Mouse (Mus musculus) lung, embryonic 14.5 days (tissue): ENCODE data around the gene Scpep1. TPM values are rescaled to one million over a fixed set of nuclear protein-coding genes. Genes with fewer than 3 reads are reported as not detected.

Source experiments
- ATAC-seq: fragments of 200-750 bp; cut with Nextera tagmentation; 2 replicates; pipeline ENCODE4 v1.8.0; 2017; ENCODE audit warnings: mild to moderate bottlenecking, moderate TSS enrichment, moderate library complexity; ENCODE audit not compliant: insufficient read depth
- DNase-seq: peaks from one replicate; pipeline ENCODE4 v3.0.0-alpha.2; 2015
- H3K27ac ChIP-seq: fragments of 300-500 bp; sonication (generic); 2 replicates; pipeline ENCODE4 v1.5.1; 2014; ENCODE audit warnings: low read depth, mild to moderate bottlenecking, moderate library complexity
- H3K27me3 ChIP-seq: fragments of 300-500 bp; sonication (generic); 2 replicates; pipeline ENCODE4 v1.6.1; 2014; ENCODE audit warnings: low read length, control low read depth; ENCODE audit not compliant: insufficient read depth
- H3K36me3 ChIP-seq: fragments of 300-500 bp; sonication (generic); 2 replicates; pipeline ENCODE4 v1.6.1; 2014; ENCODE audit warnings: control low read depth; ENCODE audit not compliant: insufficient read depth
- H3K4me1 ChIP-seq: fragments of 300-500 bp; sonication (generic); 2 replicates; pipeline ENCODE4 v1.6.1; 2014; ENCODE audit warnings: antibody characterized with exemption, control low read depth; ENCODE audit not compliant: insufficient read depth
- H3K4me2 ChIP-seq: fragments of 300-500 bp; sonication (generic); 2 replicates; pipeline ENCODE4 v1.6.1; 2014; ENCODE audit warnings: mild to moderate bottlenecking
- H3K4me3 ChIP-seq: fragments of 300-500 bp; sonication (generic); 2 replicates; pipeline ENCODE4 v1.5.1; 2014; ENCODE audit warnings: low read depth, low read length
- H3K9ac ChIP-seq: fragments of 300-500 bp; sonication (generic); 2 replicates; pipeline ENCODE4 v1.6.1; 2014
- H3K9me3 ChIP-seq: fragments of 300-500 bp; sonication (generic); 2 replicates; pipeline ENCODE4 v1.6.1; 2016; ENCODE audit warnings: low read depth, low read length, control low read depth
- CTCF ChIP-seq: IDR thresholded peaks from 2 replicates; pipeline ENCODE4 v1.5.1; 2016; ENCODE audit warnings: antibody characterized with exemption, low read depth
- WGBS: fragments of 180-500 bp; shearing (Covaris S2); extraction: QIAGEN DNeasy Blood & Tissue Kit; methylation state at CpG from one replicate; pipeline ENCODE4 v1.1.7; 2014; 5-methylcytosine and 5-hydroxymethylcytosine counted together
- polyA plus RNA-seq: library from polyadenylated mRNA; unstranded; fragments of >200 nt; fragmentation: Nextera tagmentation; extraction: Ambion mirVana; gene quantifications from 2 replicates; pipeline ENCODE4 v1.2.1, GENCODE M21; 2014

Scpep1 gene
- polyA plus RNA-seq, 1 experiment from 2014 or later, result 83.6 TPM

DNA sequence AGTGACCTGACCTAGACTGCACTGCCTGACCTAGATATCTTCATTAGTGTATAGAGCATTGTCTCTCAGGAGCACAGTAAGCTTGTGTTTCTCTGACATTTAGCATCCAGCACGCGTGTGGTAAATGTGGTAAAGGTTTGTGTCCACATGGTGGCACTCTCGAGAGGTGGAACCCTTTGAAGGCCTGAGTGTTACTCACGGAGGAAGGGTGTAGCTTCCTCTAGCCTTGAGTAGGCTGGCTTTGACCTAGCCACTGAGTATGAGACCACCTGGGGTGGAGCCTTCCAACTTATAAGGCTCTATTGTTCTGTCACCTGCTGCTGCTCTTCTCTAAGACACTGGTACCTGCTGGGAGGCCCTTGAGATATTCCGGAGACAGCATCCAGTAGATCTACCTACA is 38.4 kb upstream of the Scpep1 start:
- Histone ChIP-seq H3K9me3 (no peaks in the 10 kb centered on the region), H3K27ac (no peak overlapping the region), H3K4me1 (no peaks in the 10 kb centered on the region), H3K4me3 (no peak overlapping the region), H3K9ac (no peak overlapping the region), H3K4me2 (no peak overlapping the region), H3K27me3 (no peaks in the 10 kb centered on the region), H3K36me3 (peaks cover 14% of the 10 kb centered on the region)
- ATAC-seq (peak; percentile 53; the same call in 1 of the 2 replicates), DNase-seq (peak; percentile 79)
- 17% methylated on average over 5 of the region's 5 CpGs for WGBS
- peak; percentile 69 for TF ChIP-seq CTCF

DNA sequence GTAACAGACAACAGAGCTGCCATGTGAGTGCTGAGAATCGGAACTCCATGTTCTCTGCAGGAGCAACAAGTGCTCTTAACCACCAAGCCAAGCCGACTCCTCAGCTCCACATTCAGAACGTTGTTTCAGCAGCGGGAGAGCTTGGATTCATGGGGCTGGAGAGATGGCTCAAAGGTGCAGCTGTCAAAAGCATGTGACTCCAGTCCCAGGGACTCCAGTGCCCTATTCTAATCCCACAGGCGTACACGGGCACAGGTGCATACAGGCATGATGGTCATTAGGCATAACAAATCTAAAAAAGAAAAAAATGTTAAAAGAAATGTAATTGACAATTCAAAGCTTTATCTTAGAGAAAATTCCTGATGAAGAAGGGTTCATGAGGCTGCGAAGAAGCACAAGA is 37.9 kb upstream of the Scpep1 start:
- H3K9ac ChIP-seq, result no peak overlapping the region
- no peak overlapping the region for H3K4me2 ChIP-seq
- H3K27ac ChIP-seq, result no peak overlapping the region
- TF ChIP-seq CTCF, result no peak
- WGBS, result 48% methylated on average over 7 of the region's 7 CpGs
- no peaks in the 10 kb centered on the region for H3K27me3 ChIP-seq
- ATAC-seq (no peak), DNase-seq (no peak)
- H3K4me3 ChIP-seq, result no peak overlapping the region
- H3K4me1 ChIP-seq, result no peaks in the 10 kb centered on the region
- peaks cover 19% of the 10 kb centered on the region for H3K36me3 ChIP-seq
- no peaks in the 10 kb centered on the region for H3K9me3 ChIP-seq

DNA sequence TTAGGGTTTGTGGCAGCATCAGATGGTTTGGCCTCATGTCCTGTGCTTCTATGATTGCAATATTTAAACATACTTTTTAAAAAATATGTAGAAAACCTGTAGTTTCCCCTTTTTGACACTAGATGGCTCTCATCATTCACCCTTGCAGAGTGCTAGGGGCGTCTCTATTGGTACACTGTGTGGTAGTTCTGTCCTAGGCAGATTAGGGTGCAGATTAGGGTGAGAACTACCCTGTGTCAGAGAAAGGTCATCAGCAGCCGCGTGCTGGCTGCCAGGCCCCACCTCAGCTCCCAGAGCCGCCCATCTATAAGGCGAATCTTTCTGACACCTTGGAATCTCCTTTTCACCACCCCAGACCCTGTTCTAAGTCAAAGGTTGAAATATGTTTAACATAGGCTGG is 34.3 kb upstream of the Scpep1 start:
- ATAC-seq (peak; percentile 79), DNase-seq (peak; percentile 79)
- Histone ChIP-seq H3K36me3 (peaks cover 47% of the 10 kb centered on the region), H3K4me2 (no peak overlapping the region), H3K4me1 (no peaks in the 10 kb centered on the region), H3K9ac (no peak overlapping the region), H3K27ac (no peak overlapping the region), H3K4me3 (no peak overlapping the region), H3K27me3 (no peaks in the 10 kb centered on the region), H3K9me3 (no peaks in the 10 kb centered on the region)
- WGBS, result 55% methylated on average over 5 of the region's 5 CpGs
- TF ChIP-seq CTCF, result peak; percentile 61

DNA sequence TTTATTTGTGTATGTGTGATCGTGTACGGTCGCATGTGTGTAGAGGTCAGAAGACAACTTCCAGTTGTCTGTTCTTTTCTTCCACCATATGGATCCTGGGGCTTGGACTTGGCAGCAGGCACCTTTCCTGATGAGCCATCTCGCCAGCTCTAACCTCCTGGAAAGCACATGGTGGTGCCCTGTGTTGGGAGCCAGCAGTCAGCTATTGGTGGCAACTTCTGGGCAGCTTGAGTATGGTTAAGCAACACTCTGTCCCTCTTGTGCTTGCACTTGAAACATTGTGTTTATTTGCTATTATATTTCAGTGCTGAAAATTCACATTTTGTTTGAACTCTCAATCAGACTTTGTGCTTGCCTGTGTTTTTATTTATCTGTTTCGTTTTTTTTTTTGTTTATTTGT is 33.7 kb upstream of the Scpep1 start:
- TF ChIP-seq CTCF, result no peak
- Histone ChIP-seq H3K4me2 (no peak overlapping the region), H3K4me1 (no peaks in the 10 kb centered on the region), H3K4me3 (no peak overlapping the region), H3K27me3 (no peaks in the 10 kb centered on the region), H3K9me3 (no peaks in the 10 kb centered on the region), H3K9ac (no peak overlapping the region), H3K27ac (no peak overlapping the region), H3K36me3 (peaks cover 52% of the 10 kb centered on the region)
- WGBS, result 76% methylated on average over 5 of the region's 5 CpGs
- ATAC-seq (no peak), DNase-seq (no peak)

- TF ChIP-seq CTCF, result no peak
- Histone ChIP-seq H3K9me3 (no peaks in the 10 kb centered on the region), H3K4me3 (no peak overlapping the region), H3K36me3 (peaks cover 68% of the 10 kb centered on the region), H3K27me3 (no peaks in the 10 kb centered on the region), H3K9ac (no peak overlapping the region), H3K4me1 (no peaks in the 10 kb centered on the region), H3K4me2 (no peak overlapping the region), H3K27ac (no peak overlapping the region)
- WGBS, result 84% methylated on average over 10 of the region's 10 CpGs
- DNase-seq (no peak), ATAC-seq (no peak)
These were observed 31.4 kb upstream of the Scpep1 start for GRCm38 (mm10) chr11:88986616-88987015.

DNA sequence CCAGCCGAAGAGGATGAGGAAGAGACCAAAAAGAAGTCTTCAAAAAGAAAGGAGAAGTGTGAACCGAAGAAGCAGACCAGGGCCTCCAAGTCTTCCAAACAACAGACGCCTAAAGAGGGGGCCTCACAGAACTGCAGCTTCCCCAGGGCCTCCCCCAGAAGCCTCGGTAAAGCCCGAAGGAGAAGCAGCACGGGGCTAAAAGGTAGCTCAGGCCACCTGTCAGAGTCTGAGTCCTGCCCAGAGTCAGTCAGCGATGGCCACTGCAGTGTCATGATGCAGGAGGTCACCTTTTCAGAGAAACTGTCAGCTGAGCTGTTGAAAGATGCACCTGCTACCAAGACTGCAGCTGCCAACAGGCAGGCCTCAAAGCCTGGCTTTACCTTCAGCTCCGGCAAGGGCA is 26.1 kb upstream of the Scpep1 start:
- 79% methylated on average over 8 of the region's 8 CpGs for WGBS
- no peak for TF ChIP-seq CTCF

GRCm38 (mm10) chr11:88977188-88977587 is 21.9 kb upstream of the Scpep1 start:
- Histone ChIP-seq H3K9ac (no peak overlapping the region), H3K27me3 (no peaks in the 10 kb centered on the region), H3K4me3 (no peak overlapping the region), H3K4me2 (no peak overlapping the region), H3K36me3 (peaks cover 10% of the 10 kb centered on the region; the same call in 1 of the 2 replicates), H3K9me3 (no peaks in the 10 kb centered on the region), H3K27ac (no peak overlapping the region), H3K4me1 (no peaks in the 10 kb centered on the region)
- no peak for ATAC-seq
- TF ChIP-seq CTCF, result no peak
- WGBS, result 89% methylated on average over 5 of the region's 5 CpGs
- no peak for DNase-seq

More for the DNA sequence above, 26.1 kb upstream of the Scpep1 start:
- Histone ChIP-seq H3K4me1 (no peaks in the 10 kb centered on the region), H3K9ac (no peak overlapping the region), H3K4me3 (no peak overlapping the region), H3K27me3 (no peaks in the 10 kb centered on the region), H3K36me3 (peaks cover 38% of the 10 kb centered on the region), H3K4me2 (no peak overlapping the region), H3K9me3 (no peaks in the 10 kb centered on the region), H3K27ac (no peak overlapping the region)
- ATAC-seq (no peak), DNase-seq (no peak)

DNA sequence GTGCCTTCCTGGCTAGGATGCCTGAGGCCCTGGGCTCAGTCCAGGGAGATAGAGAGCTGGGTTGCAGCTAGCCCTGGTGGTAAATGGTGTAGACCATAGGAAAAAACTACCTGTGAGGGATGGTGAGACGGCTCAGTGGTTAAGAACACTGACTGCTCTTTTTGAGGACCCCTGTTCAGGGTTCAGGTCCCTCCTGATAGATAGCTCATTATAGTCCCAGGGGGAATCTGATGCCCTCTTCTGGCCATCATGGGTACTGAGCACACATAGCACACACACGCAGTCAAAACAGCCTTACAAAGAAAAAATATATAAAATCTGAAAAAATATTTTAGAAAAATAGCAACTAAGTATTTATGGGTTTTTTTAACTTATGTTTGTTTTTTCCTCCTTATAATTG is 21.1 kb upstream of the Scpep1 start:
- H3K27ac ChIP-seq, result no peak overlapping the region
- WGBS, result 91% methylated on average over 2 of the region's 2 CpGs
- no peaks in the 10 kb centered on the region for H3K9me3 ChIP-seq
- 0 out of 2 replicates have a peak, but pooled peaks cover 1% of the 10 kb centered on the region for H3K36me3 ChIP-seq
- H3K4me2 ChIP-seq, result no peak overlapping the region
- no peaks in the 10 kb centered on the region for H3K27me3 ChIP-seq
- peak; percentile 46 for TF ChIP-seq CTCF
- DNase-seq (peak; percentile 21), ATAC-seq (no peak)
- no peak overlapping the region for H3K9ac ChIP-seq
- no peaks in the 10 kb centered on the region for H3K4me1 ChIP-seq
- H3K4me3 ChIP-seq, result no peak overlapping the region
